Comparison of ENCODE assay signal across 8 mouse cellular contexts in genomic region chr13:73469257-73469967, GRCm38 (mm10). TPM values are rescaled to one million over a fixed set of nuclear protein-coding genes. Genes with fewer than 3 reads are reported as not detected.
DNase-seq lines count a peak whose midpoint lies in the region; ATAC-seq and TF ChIP-seq lines count a peak whose summit lies in the region.

No protein-coding gene starts in this region.

- H3K4me1 ChIP-seq in kidney, embryonic 16.5 days (ENCODE audit: insufficient read depth, low read length), result peaks cover 26% of the 10 kb centered on the region
- peaks cover 28% of the 10 kb centered on the region for H3K4me1 ChIP-seq in embryonic facial prominence, embryonic 12.5 days
- peaks cover 21% of the 10 kb centered on the region for H3K4me1 ChIP-seq in limb, embryonic 14.5 days (ENCODE audit: control insufficient read depth, insufficient read depth, low read length)

- H3K9me3 ChIP-seq in kidney, embryonic 16.5 days (ENCODE audit: low read length), result no peaks in the 10 kb centered on the region
- H3K9me3 ChIP-seq in embryonic facial prominence, embryonic 12.5 days, result no peaks in the 10 kb centered on the region
- H3K9me3 ChIP-seq in limb, embryonic 14.5 days (ENCODE audit: control insufficient read depth, low read length), result no peaks in the 10 kb centered on the region

- DNase-seq in kidney, adult 11 months, result no peak
- no peak for DNase-seq in limb, embryonic 14.5 days (ENCODE audit: low spot score)
- DNase-seq in retina, postnatal 7 days (ENCODE audit: low read depth, low spot score), result peak; percentile 68
- no peak for DNase-seq in urinary bladder, postnatal 25 days (ENCODE audit: low spot score)
- no peak for DNase-seq in left cerebral cortex, postnatal 14 days (ENCODE audit: low spot score in 2 of 2)
- DNase-seq in gastrocnemius, adult 8-10 months (ENCODE audit: low spot score in 2 of 2), result no peak

- 0 out of 2 replicates have a peak, but pooled peaks cover 3% of the 10 kb centered on the region for H3K36me3 ChIP-seq in kidney, embryonic 16.5 days (ENCODE audit: insufficient read depth, low read length)
- H3K36me3 ChIP-seq in embryonic facial prominence, embryonic 12.5 days, result no peaks in the 10 kb centered on the region
- H3K36me3 ChIP-seq in limb, embryonic 14.5 days (ENCODE audit: control insufficient read depth, insufficient read depth, low read length), result no peaks in the 10 kb centered on the region

- H3K4me2 ChIP-seq in kidney, embryonic 16.5 days (replicated peaks; ENCODE audit: low read depth, low read length), result peak overlapping the region; percentile 96; the same call in 1 of the 2 replicates
- H3K4me2 ChIP-seq in embryonic facial prominence, embryonic 12.5 days (replicated peaks), result peak overlapping the region; percentile 80
- peak overlapping the region; percentile 73 for H3K4me2 ChIP-seq in limb, embryonic 14.5 days (replicated peaks; ENCODE audit: low read depth, low read length, severe bottlenecking)

- H3K9ac ChIP-seq in kidney, embryonic 16.5 days (replicated peaks; ENCODE audit: low read length), result peak overlapping the region; percentile 44; the same call in 1 of the 2 replicates
- no peak overlapping the region for H3K9ac ChIP-seq in embryonic facial prominence, embryonic 12.5 days
- H3K9ac ChIP-seq in limb, embryonic 14.5 days (ENCODE audit: low read depth, low read length, severe bottlenecking), result peak overlapping the region; percentile 18; the same call in 1 of the 2 replicates

- no peak for ATAC-seq in kidney, embryonic 16.5 days (ENCODE audit: low FRiP score, low TSS enrichment)
- ATAC-seq in embryonic facial prominence, embryonic 12.5 days (ENCODE audit: insufficient number of reproducible peaks, insufficient read depth, low FRiP score, low TSS enrichment), result no peak
- ATAC-seq in limb, embryonic 14.5 days (ENCODE audit: low FRiP score, low read depth), result no peak

- H3K27ac ChIP-seq in kidney, embryonic 16.5 days (ENCODE audit: low read length), result no peak overlapping the region
- no peak overlapping the region for H3K27ac ChIP-seq in embryonic facial prominence, embryonic 12.5 days
- no peak overlapping the region for H3K27ac ChIP-seq in limb, embryonic 14.5 days (replicated peaks; ENCODE audit: low read depth, low read length)

- no peak overlapping the region; the same call in 1 of the 2 replicates for H3K4me3 ChIP-seq in kidney, embryonic 16.5 days (ENCODE audit: low read length)
- H3K4me3 ChIP-seq in embryonic facial prominence, embryonic 12.5 days, result no peak overlapping the region
- peak overlapping the region; percentile 96; the same call in 1 of the 2 replicates for H3K4me3 ChIP-seq in limb, embryonic 14.5 days (replicated peaks; ENCODE audit: low read length)

- no peak for TF ChIP-seq POLR2A in limb, embryonic 14.5 days (IDR thresholded peaks at IDR 0.05; ENCODE audit: borderline replicate concordance, extremely low read depth, insufficient read depth, insufficient read length)

- intact Hi-C loops in left cerebral cortex, postnatal 14 days (cut with DNase I), result no loop called here

- 49% methylated on average over 9 of the region's 9 CpGs for WGBS in kidney, embryonic 16.5 days
- 65% methylated on average over 9 of the region's 9 CpGs for WGBS in embryonic facial prominence, embryonic 12.5 days
- WGBS in limb, embryonic 14.5 days, result 65% methylated on average over 9 of the region's 9 CpGs

- H3K27me3 ChIP-seq in kidney, embryonic 16.5 days (ENCODE audit: insufficient read depth, low read length), result no peaks in the 10 kb centered on the region
- no peaks in the 10 kb centered on the region for H3K27me3 ChIP-seq in embryonic facial prominence, embryonic 12.5 days
- no peaks in the 10 kb centered on the region for H3K27me3 ChIP-seq in limb, embryonic 14.5 days (ENCODE audit: control insufficient read depth, insufficient read depth, low read length)

RNA-seq across cellular contexts. Expression of gene Lpcat1, which starts 2.4 kb away (rescaled TPM):
- polyA plus RNA-seq in kidney, embryonic 16.5 days (2015; fragmentation: Nextera tagmentation; extraction: Ambion mirVana), result 31.1 and 35.1 TPM in 2 replicates
- 59.3 and 64.8 TPM in 2 replicates for polyA plus RNA-seq in embryonic facial prominence, embryonic 12.5 days (2016; fragmentation: Nextera tagmentation; extraction: Ambion mirVana)
- polyA plus RNA-seq in limb, embryonic 14.5 days (2012; rRNA removed), result 51.7 and 69.6 TPM in 2 replicates
- polyA plus RNA-seq in limb, embryonic 14.5 days (2014; fragmentation: Nextera tagmentation; extraction: Ambion mirVana), result 43.2 and 46.8 TPM in 2 replicates
- total RNA-seq in left cerebral cortex, postnatal 14 days (2021), result 10 to 100 TPM; 48.8 to 53.3 TPM
- total RNA-seq in gastrocnemius, adult 8-10 months (2022), result 1 to 10 TPM; 1.6 to 3.4 (median 2.6) TPM
